Mouse (Mus musculus) hindbrain, embryonic 12.5 days (tissue): ENCODE data around the gene Olfr683. TPM values are rescaled to one million over a fixed set of nuclear protein-coding genes. Genes with fewer than 3 reads are reported as not detected.
"Not testable (repeated sequence)": the region's sequence is repeated elsewhere in the genome, so short reads cannot be mapped to it uniquely, and the experiment has no call there.

Experiments used
- ATAC-seq: fragments of 200-750 bp; cut with Nextera tagmentation; 2 replicates; pipeline ENCODE4 v1.8.0; 2017; ENCODE audit warnings: moderate TSS enrichment; ENCODE audit not compliant: low FRiP score
- H3K27ac ChIP-seq: fragments of 300-500 bp; sonication (generic); 2 replicates; pipeline ENCODE4 v1.5.1; 2016; ENCODE audit warnings: mild to moderate bottlenecking
- H3K27me3 ChIP-seq: fragments of 300-500 bp; sonication (generic); 2 replicates; pipeline ENCODE4 v1.6.1; 2016; ENCODE audit warnings: mild to moderate bottlenecking
- H3K36me3 ChIP-seq: fragments of 300-500 bp; sonication (generic); 2 replicates; pipeline ENCODE4 v1.6.1; 2016; ENCODE audit warnings: mild to moderate bottlenecking
- H3K4me1 ChIP-seq: fragments of 300-500 bp; sonication (generic); 2 replicates; pipeline ENCODE4 v1.6.1; 2016
- H3K4me2 ChIP-seq: fragments of 300-500 bp; sonication (generic); replicated peaks from 2 replicates; pipeline ENCODE4 v1.6.1; 2016; ENCODE audit warnings: mild to moderate bottlenecking
- H3K4me3 ChIP-seq: fragments of 300-500 bp; sonication (generic); 2 replicates; pipeline ENCODE4 v1.5.1; 2016; ENCODE audit warnings: mild to moderate bottlenecking
- H3K9ac ChIP-seq: fragments of 300-500 bp; sonication (generic); 2 replicates; pipeline ENCODE4 v1.6.1; 2016; ENCODE audit warnings: mild to moderate bottlenecking, moderate library complexity
- H3K9me3 ChIP-seq: fragments of 300-500 bp; sonication (generic); replicated peaks from 2 replicates; pipeline ENCODE4 v1.6.1; 2016; ENCODE audit warnings: mild to moderate bottlenecking
- WGBS: fragments of 180-500 bp; shearing (Covaris S2); methylation state at CpG from one replicate; pipeline ENCODE4 v1.1.7; 2016; 5-methylcytosine and 5-hydroxymethylcytosine counted together
- polyA plus RNA-seq: library from polyadenylated mRNA; unstranded; fragments of >200 nt; fragmentation: Nextera tagmentation; extraction: Ambion mirVana; gene quantifications from 2 replicates; pipeline ENCODE4 v1.2.1, GENCODE M21; 2016

The Olfr683 gene
- polyA plus RNA-seq: not detected in 2 replicates

DNA sequence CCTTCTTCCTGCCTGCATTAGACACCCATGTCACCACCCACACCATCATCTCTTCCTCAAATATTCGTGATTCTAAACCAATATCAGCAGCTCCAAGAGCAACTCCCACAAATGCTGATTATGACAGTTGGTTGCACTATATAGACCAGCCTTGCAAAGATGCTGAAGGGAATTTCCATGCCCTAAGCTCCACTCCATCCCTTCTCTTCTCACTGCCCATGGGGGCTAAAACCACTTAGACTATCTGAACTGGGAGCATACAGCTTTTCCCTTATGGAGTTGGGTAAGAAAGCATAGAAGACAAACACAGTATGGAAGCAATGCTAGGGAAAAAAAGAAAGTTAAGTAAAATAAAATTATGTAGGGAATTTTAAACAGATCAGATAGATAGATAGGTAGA, at the start of gene Olfr683:
Gene Olfr683, minus strand, starts transcription at position 101 of the 400 bp plus-strand sequence.
- Histone ChIP-seq H3K9me3 (no peaks in the 10 kb centered on the region), H3K9ac (no peak within 1 kb of the TSS), H3K36me3 (no peaks in the 10 kb centered on the region), H3K4me2 (no peak within 1 kb of the TSS), H3K27ac (no peak within 1 kb of the TSS), H3K27me3 (no peaks in the 10 kb centered on the region), H3K4me1 (no peaks in the 10 kb centered on the region), H3K4me3 (no peak within 1 kb of the TSS)
- 80% methylated on average over 1 of the region's 1 CpGs for WGBS
- ATAC-seq: no peak

DNA sequence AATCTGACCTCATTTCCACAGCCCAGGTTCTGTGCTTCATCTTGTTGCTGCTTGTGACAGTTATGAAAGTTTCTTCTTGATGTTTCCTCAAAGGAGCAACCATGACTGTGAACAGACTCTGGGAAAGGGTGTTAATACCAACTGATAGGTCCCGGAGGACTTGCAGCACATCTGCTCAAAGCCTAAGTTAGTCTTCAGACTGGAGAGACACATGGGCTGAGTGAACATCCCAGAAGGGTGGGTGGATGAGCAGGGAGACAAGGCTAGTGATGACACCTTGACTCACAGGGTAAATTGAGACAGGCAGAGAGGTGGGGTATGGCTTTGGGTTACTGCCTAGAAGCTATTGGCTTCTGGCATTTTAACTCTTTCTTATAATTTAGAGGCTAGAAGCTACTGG, 39.1 kb upstream of the Olfr683 start, which contains the start of gene Olfr685:
Gene Olfr685, minus strand, starts transcription at position 101 of the 400 bp plus-strand sequence.
- Histone ChIP-seq H3K9me3 (no peaks in the 10 kb centered on the region), H3K9ac (no peak within 1 kb of the TSS), H3K27ac (no peak within 1 kb of the TSS), H3K4me3 (no peak within 1 kb of the TSS), H3K27me3 (no peaks in the 10 kb centered on the region), H3K4me2 (no peak within 1 kb of the TSS), H3K4me1 (no peaks in the 10 kb centered on the region), H3K36me3 (no peaks in the 10 kb centered on the region)
- 85% methylated on average over 1 of the region's 1 CpGs for WGBS
- ATAC-seq: no peak

DNA sequence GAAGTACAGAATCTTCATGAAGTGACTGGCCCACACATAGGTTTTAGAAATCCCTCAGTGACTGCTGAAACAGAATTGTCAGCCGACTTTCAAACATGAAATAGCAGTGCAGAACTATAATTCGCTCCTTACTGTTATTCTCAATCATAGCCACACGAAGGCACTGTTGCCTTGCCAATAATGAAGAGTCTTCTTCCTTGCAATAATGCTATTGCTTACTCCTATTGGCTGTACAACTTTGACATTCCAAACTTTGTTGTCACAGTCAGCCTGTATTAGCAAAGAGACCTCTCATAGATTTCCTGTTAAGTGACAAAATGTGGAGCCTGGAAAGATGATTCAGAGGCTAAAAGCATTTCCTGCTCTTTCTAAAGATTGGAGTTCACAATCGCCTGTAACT, 24.0 kb upstream of the Olfr683 start:
- H3K4me1 ChIP-seq: no peaks in the 10 kb centered on the region
- H3K36me3 ChIP-seq: no peaks in the 10 kb centered on the region
- no peaks in the 10 kb centered on the region for H3K9me3 ChIP-seq
- ATAC-seq: no peak
- no peak overlapping the region for H3K27ac ChIP-seq
- WGBS: 55% methylated on average over 4 of the region's 4 CpGs
- H3K4me3 ChIP-seq: no peak overlapping the region
- no peak overlapping the region for H3K9ac ChIP-seq
- no peak overlapping the region for H3K4me2 ChIP-seq
- H3K27me3 ChIP-seq: no peaks in the 10 kb centered on the region

DNA sequence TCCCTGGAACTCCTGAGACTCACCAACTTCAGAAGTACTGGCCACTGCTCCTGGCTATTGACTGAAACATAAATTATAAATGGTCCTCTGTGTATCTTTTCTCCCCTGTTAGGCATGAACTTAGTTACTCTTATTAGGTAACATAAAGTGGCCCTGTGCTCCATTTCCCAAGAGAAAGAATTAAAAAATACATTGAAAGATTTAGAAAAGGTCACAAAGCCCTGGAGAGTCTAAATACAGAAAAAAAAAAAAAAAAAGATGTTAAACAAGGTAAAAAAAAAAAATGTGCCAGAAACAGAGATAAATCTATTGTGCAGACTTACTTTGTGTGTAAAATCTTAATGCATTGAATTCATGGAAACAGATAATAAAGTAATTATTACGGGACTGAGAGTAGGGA, 16.7 kb upstream of the Olfr683 start, which contains the start of gene Olfr684:
Gene Olfr684, minus strand, starts transcription at position 101 of the 400 bp plus-strand sequence.
- Histone ChIP-seq H3K27ac (no peak within 1 kb of the TSS), H3K27me3 (no peaks in the 10 kb centered on the region), H3K4me2 (no peak within 1 kb of the TSS), H3K9ac (no peak within 1 kb of the TSS), H3K4me3 (no peak within 1 kb of the TSS), H3K9me3 (no peaks in the 10 kb centered on the region), H3K36me3 (no peaks in the 10 kb centered on the region), H3K4me1 (no peaks in the 10 kb centered on the region)
- no peak for ATAC-seq
- 62% methylated on average over 1 of the region's 1 CpGs for WGBS

DNA sequence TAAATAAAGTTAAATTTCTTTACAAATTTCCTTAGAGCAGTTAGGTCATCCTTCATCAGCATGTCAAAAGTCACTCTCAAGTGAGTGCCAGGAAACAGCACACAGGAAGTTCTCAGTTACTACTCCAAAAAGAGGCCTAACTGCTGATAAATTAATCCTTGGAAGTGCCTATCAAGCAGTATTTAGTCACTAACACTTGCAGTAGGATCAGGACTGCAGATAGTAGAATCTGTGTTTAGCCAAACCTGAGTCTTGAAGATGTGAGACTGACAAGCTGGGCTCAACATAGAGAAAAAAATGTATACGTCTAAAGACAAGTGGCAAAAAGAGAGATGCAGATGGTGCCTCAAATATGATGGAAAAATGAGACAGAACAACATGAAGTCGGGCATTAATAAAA, 5.5 kb downstream of the Olfr683 start:
- Histone ChIP-seq H3K27ac (no peak overlapping the region), H3K4me3 (no peak overlapping the region), H3K4me2 (no peak overlapping the region), H3K9me3 (no peaks in the 10 kb centered on the region), H3K27me3 (no peaks in the 10 kb centered on the region), H3K36me3 (no peaks in the 10 kb centered on the region), H3K4me1 (no peaks in the 10 kb centered on the region), H3K9ac (no peak overlapping the region)
- ATAC-seq: no peak
- WGBS: 84% methylated on average over 2 of the region's 2 CpGs

DNA sequence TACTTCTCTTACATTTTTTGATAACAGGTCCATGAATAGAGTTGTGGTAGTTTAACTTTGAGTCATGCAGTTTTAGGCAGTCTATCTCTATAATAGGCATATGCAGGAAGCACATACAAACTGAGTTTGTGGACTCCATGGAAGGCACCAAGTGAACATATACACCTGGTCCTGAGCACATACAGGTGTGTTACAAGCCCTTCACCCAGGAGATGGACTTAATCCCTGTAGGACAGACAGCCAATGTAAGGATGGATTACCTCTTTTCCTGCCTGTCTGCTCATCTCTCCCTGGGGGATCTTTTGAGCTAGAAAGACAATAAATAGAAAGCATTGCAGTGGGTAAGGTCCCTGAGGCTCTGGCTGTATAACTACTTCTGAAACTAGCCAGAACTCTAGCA, 30.3 kb downstream of the Olfr683 start, which contains the start of gene Olfr681:
Gene Olfr681, plus strand, starts transcription at position 301 of the 400 bp plus-strand sequence.
- Histone ChIP-seq H3K9ac (no peak within 1 kb of the TSS), H3K27ac (no peak within 1 kb of the TSS), H3K4me2 (no peak within 1 kb of the TSS), H3K4me1 (no peaks in the 10 kb centered on the region), H3K4me3 (no peak within 1 kb of the TSS), H3K36me3 (no peaks in the 10 kb centered on the region), H3K27me3 (no peaks in the 10 kb centered on the region), H3K9me3 (no peaks in the 10 kb centered on the region)
- ATAC-seq: no peak

DNA sequence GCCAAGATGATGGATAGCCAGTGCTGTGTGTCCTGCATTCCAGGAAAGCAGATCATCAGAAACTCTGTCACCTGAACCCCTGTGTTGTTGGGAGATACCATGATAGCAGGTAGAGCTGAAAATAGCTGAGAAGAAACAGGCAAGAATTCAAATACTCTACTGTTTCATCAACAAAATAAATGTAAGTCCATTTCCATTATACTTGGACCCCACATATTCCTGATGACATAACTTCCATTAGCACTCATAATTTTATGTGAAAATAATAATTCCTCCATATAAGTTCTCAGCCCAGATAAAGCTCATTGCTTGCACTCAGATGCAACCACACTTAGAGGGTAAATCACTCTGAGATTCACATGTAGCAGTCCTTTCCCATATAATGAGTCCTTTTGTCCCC, 54.1 kb downstream of the Olfr683 start, which contains the start of gene Olfr680-ps1:
Gene Olfr680-ps1, minus strand, starts transcription at position 101 of the 400 bp plus-strand sequence.
- H3K4me3 ChIP-seq, H3K4me2 ChIP-seq, H3K36me3 ChIP-seq, H3K27ac ChIP-seq, ATAC-seq, H3K9me3 ChIP-seq, H3K27me3 ChIP-seq, H3K4me1 ChIP-seq, H3K9ac ChIP-seq: not testable (repeated sequence)

Other genes starting within 250 kb of the Olfr683 start
- not detected in 2 replicates for gene Olfr667, start 225.5 kb downstream of the Olfr683 start, polyA plus RNA-seq
- gene Olfr668, start 219.0 kb downstream of the Olfr683 start, polyA plus RNA-seq: not detected in 2 replicates
- gene Olfr669, start 212.8 kb downstream of the Olfr683 start, polyA plus RNA-seq: not detected in 2 replicates
- gene Olfr670, start 184.4 kb downstream of the Olfr683 start, polyA plus RNA-seq: not detected in 2 replicates
- not detected in 2 replicates for gene Olfr671, start 167.9 kb downstream of the Olfr683 start, polyA plus RNA-seq
- not detected in 2 replicates for gene Olfr672, start 145.0 kb downstream of the Olfr683 start, polyA plus RNA-seq
- gene Olfr675, start 118.6 kb downstream of the Olfr683 start, polyA plus RNA-seq: not detected in 2 replicates
- gene Olfr676, start 114.3 kb downstream of the Olfr683 start, polyA plus RNA-seq: not detected in 2 replicates
- not detected in 2 replicates for gene Olfr677, start 95.6 kb downstream of the Olfr683 start, polyA plus RNA-seq
- gene Olfr678, start 82.5 kb downstream of the Olfr683 start, polyA plus RNA-seq: not detected in 2 replicates
- gene Olfr679, start 65.8 kb downstream of the Olfr683 start, polyA plus RNA-seq: not detected in 2 replicates
- not detected in 2 replicates for gene Olfr680-ps1, start 54.2 kb downstream of the Olfr683 start, polyA plus RNA-seq
- gene Olfr681, start 30.2 kb downstream of the Olfr683 start, polyA plus RNA-seq: not detected in 2 replicates
- gene Olfr684, start 16.6 kb upstream of the Olfr683 start, polyA plus RNA-seq: not detected in 2 replicates
- not detected in 2 replicates for gene Olfr685, start 39.0 kb upstream of the Olfr683 start, polyA plus RNA-seq
- gene Olfr686, start 60.5 kb upstream of the Olfr683 start, polyA plus RNA-seq: not detected in 2 replicates
- gene Olfr688, start 141.1 kb upstream of the Olfr683 start, polyA plus RNA-seq: not detected in 2 replicates
- not detected in 2 replicates for gene Olfr689, start 164.2 kb upstream of the Olfr683 start, polyA plus RNA-seq
- gene Olfr690, start 187.1 kb upstream of the Olfr683 start, polyA plus RNA-seq: not detected in 2 replicates
- gene Olfr691, start 195.3 kb upstream of the Olfr683 start, polyA plus RNA-seq: 0.13 and 0.22 TPM in 2 replicates
- gene Olfr692, start 221.2 kb upstream of the Olfr683 start, polyA plus RNA-seq: not detected in 2 replicates
- gene Gm5901, start 228.0 kb upstream of the Olfr683 start, polyA plus RNA-seq: not detected in 2 replicates